Mouse (Mus musculus): ENCODE data around the gene Cubn. TPM values are rescaled to one million over a fixed set of nuclear protein-coding genes. Genes with fewer than 3 reads are reported as not detected.

The Cubn gene
- polyA plus RNA-seq, 1 experiment from 2014 or later, result 13.5 TPM

DNA sequence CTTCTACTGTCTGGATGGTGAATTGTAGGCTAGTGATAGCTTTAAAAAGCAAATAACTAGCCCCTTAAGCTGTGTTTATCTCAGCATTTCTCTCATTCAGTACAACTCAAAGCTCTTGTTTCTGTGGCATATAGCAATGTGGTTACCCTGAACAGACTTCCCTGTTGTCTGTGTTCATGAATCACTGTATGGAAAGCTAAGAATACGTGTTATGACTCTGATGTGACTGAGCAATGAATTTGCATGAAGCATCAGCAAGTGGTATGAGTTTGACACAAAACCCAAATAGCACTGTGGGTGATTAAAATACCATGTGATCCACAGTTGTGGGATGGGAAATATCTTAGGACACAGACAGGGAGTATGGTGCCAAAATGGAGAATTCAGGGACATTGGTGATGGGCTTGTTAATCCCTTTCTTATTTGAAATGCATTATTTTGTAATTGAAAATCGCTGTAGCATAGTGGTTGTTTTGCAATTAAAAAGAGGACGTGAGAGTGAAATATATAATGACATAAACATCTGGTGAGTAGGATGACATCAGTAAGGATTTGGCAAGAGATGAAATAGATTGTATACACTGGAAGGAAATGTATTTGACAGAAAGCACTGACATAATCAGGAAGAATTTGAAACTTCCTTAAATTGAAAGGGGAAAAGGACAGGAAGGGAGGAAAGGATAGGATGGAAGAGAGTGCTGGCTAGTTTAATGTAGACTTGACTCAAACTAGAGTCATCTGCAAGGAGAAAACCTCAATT, 74.7 kb downstream of the Cubn start:
- DNase-seq (ENCODE audit: low spot score) (peak; percentile 27), ATAC-seq (replicated peaks; ENCODE audit: low FRiP score, low read depth) (no peak)
- Histone ChIP-seq H3K4me2 (ENCODE audit: low read length) (no peak overlapping the region), H3K9ac (ENCODE audit: low read depth, low read length) (no peak overlapping the region), H3K27ac (no peak overlapping the region), H3K4me3 (replicated peaks; ENCODE audit: low read depth, low read length) (no peak overlapping the region), H3K27me3 (ENCODE audit: insufficient read depth, low read length) (no peaks in the 10 kb centered on the region), H3K4me1 (replicated peaks; ENCODE audit: insufficient read depth, low read length) (peaks cover 6% of the 10 kb centered on the region; the same call in 1 of the 2 replicates), H3K9me3 (replicated peaks; ENCODE audit: low read length) (no peaks in the 10 kb centered on the region), H3K36me3 (ENCODE audit: insufficient read depth, low read length) (no peaks in the 10 kb centered on the region)
- WGBS, result 63% methylated on average over 3 of the region's 3 CpGs
- no peak for TF ChIP-seq CTCF (IDR thresholded peaks at IDR 0.05; ENCODE audit: low read depth)

DNA sequence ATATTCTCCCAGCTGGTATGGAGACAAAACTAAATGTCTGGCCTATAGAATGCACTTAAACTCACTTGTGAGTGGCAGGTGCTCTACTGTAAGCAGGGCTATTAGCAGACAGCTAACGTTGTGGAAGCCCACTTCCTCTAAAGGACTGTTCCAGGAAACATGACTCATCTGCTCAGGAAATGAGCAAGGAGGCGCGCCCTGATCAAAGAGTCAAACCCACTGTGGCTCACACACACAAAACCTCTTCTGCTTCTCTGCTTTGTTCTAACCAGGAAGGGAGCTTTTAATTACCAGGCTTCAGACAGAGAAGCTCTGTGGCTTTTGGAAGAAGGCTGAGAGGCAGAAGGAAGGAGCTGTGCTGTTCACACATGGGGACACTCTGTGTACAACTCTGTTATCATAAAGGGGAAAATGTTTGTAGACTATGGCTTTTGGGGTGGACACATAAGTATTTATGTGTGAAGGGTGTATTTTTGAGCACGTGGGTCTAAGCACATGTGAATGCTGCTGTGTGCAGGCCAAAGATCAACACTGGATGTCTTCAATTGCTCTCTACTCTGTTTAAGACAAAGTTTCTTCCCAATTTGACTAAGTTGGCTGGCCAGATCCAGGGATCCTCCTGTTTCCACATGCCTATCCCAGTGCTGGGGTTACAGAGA, 78.0 kb downstream of the Cubn start:
- Histone ChIP-seq H3K27me3 (ENCODE audit: insufficient read depth, low read length) (no peaks in the 10 kb centered on the region), H3K4me1 (replicated peaks; ENCODE audit: insufficient read depth, low read length) (peaks cover 6% of the 10 kb centered on the region; the same call in 1 of the 2 replicates), H3K4me3 (replicated peaks; ENCODE audit: low read depth, low read length) (no peak overlapping the region), H3K36me3 (ENCODE audit: insufficient read depth, low read length) (no peaks in the 10 kb centered on the region), H3K27ac (peak overlapping the region; percentile 54; the same call in 1 of the 2 replicates), H3K9ac (ENCODE audit: low read depth, low read length) (no peak overlapping the region), H3K4me2 (ENCODE audit: low read length) (no peak overlapping the region), H3K9me3 (replicated peaks; ENCODE audit: low read length) (no peaks in the 10 kb centered on the region)
- DNase-seq (ENCODE audit: low spot score), result peak; percentile 83
- 34% methylated on average over 4 of the region's 4 CpGs for WGBS
- peak; percentile 61 for ATAC-seq (replicated peaks; ENCODE audit: low FRiP score, low read depth)
- TF ChIP-seq CTCF (IDR thresholded peaks at IDR 0.05; ENCODE audit: low read depth), result no peak

- WGBS, result 67% methylated on average over 5 of the region's 5 CpGs
- H3K4me1 ChIP-seq (replicated peaks; ENCODE audit: insufficient read depth, low read length), result peaks cover 6% of the 10 kb centered on the region; the same call in 1 of the 2 replicates
- H3K27me3 ChIP-seq (ENCODE audit: insufficient read depth, low read length), result no peaks in the 10 kb centered on the region
- no peak overlapping the region for H3K27ac ChIP-seq
- TF ChIP-seq CTCF (IDR thresholded peaks at IDR 0.05; ENCODE audit: low read depth), result no peak
- no peak overlapping the region for H3K4me2 ChIP-seq (ENCODE audit: low read length)
- ATAC-seq (replicated peaks; ENCODE audit: low FRiP score, low read depth), result no peak
- no peak for DNase-seq (ENCODE audit: low spot score)
- no peaks in the 10 kb centered on the region for H3K9me3 ChIP-seq (replicated peaks; ENCODE audit: low read length)
- no peaks in the 10 kb centered on the region for H3K36me3 ChIP-seq (ENCODE audit: insufficient read depth, low read length)
- no peak overlapping the region for H3K4me3 ChIP-seq (replicated peaks; ENCODE audit: low read depth, low read length)
- no peak overlapping the region for H3K9ac ChIP-seq (ENCODE audit: low read depth, low read length)
These were observed 81.0 kb downstream of the Cubn start for GRCm38 (mm10) chr2:13410660-13411059.

- ATAC-seq (replicated peaks; ENCODE audit: low FRiP score, low read depth), result no peak; the same call in 1 of the 2 replicates
- no peaks in the 10 kb centered on the region for H3K27me3 ChIP-seq (ENCODE audit: insufficient read depth, low read length)
- TF ChIP-seq CTCF (IDR thresholded peaks at IDR 0.05; ENCODE audit: low read depth), result no peak
- no peak overlapping the region for H3K27ac ChIP-seq
- no peaks in the 10 kb centered on the region for H3K9me3 ChIP-seq (replicated peaks; ENCODE audit: low read length)
- no peak overlapping the region for H3K4me3 ChIP-seq (replicated peaks; ENCODE audit: low read depth, low read length)
- peak; percentile 57 for DNase-seq (ENCODE audit: low spot score)
- H3K4me2 ChIP-seq (ENCODE audit: low read length), result no peak overlapping the region
- H3K36me3 ChIP-seq (ENCODE audit: insufficient read depth, low read length), result no peaks in the 10 kb centered on the region
- 53% methylated on average over 2 of the region's 2 CpGs for WGBS
- H3K9ac ChIP-seq (ENCODE audit: low read depth, low read length), result no peak overlapping the region
- H3K4me1 ChIP-seq (replicated peaks; ENCODE audit: insufficient read depth, low read length), result peaks cover 6% of the 10 kb centered on the region; the same call in 1 of the 2 replicates
These were observed 81.7 kb downstream of the Cubn start for GRCm38 (mm10) chr2:13409767-13410519.

DNA sequence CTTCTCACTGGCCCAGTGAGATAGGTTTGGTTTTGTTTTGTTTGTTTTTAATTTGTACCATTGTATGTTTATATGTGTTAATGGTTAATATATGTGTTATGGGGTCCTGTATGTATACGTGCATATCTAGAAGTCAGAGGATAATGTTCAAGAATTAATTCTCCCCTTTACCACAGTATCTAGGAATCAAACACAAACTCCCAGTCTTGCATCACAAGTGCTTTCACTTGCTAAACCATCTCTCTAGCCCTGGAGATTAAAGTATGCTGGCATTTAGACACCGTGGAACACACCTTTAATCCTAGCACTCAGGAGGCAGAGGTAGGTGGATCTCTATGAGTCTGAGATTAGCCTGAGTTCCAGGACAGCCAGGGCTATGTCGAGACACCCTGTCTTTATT, 83.3 kb downstream of the Cubn start:
- DNase-seq (ENCODE audit: low spot score), result no peak
- Histone ChIP-seq H3K27me3 (ENCODE audit: insufficient read depth, low read length) (no peaks in the 10 kb centered on the region), H3K9me3 (replicated peaks; ENCODE audit: low read length) (no peaks in the 10 kb centered on the region), H3K36me3 (ENCODE audit: insufficient read depth, low read length) (no peaks in the 10 kb centered on the region), H3K27ac (no peak overlapping the region), H3K4me2 (ENCODE audit: low read length) (no peak overlapping the region), H3K9ac (ENCODE audit: low read depth, low read length) (no peak overlapping the region), H3K4me3 (replicated peaks; ENCODE audit: low read depth, low read length) (no peak overlapping the region), H3K4me1 (replicated peaks; ENCODE audit: insufficient read depth, low read length) (no peaks in the 10 kb centered on the region)
- no peak for ATAC-seq (replicated peaks; ENCODE audit: low FRiP score, low read depth)
- WGBS, result 83% methylated on average over 3 of the region's 3 CpGs
- TF ChIP-seq CTCF (IDR thresholded peaks at IDR 0.05; ENCODE audit: low read depth), result no peak

- TF ChIP-seq CTCF (IDR thresholded peaks at IDR 0.05; ENCODE audit: low read depth), result no peak
- Histone ChIP-seq H3K4me2 (ENCODE audit: low read length) (no peak overlapping the region), H3K4me1 (replicated peaks; ENCODE audit: insufficient read depth, low read length) (no peaks in the 10 kb centered on the region), H3K4me3 (replicated peaks; ENCODE audit: low read depth, low read length) (no peak overlapping the region), H3K27me3 (ENCODE audit: insufficient read depth, low read length) (no peaks in the 10 kb centered on the region), H3K36me3 (ENCODE audit: insufficient read depth, low read length) (no peaks in the 10 kb centered on the region), H3K9ac (ENCODE audit: low read depth, low read length) (no peak overlapping the region), H3K27ac (no peak overlapping the region), H3K9me3 (replicated peaks; ENCODE audit: low read length) (no peaks in the 10 kb centered on the region)
- DNase-seq (ENCODE audit: low spot score), result no peak
- ATAC-seq (replicated peaks; ENCODE audit: low FRiP score, low read depth), result no peak
These were observed 83.9 kb downstream of the Cubn start for GRCm38 (mm10) chr2:13407698-13408097.
